Mouse (Mus musculus) thymus, adult 2 months (tissue): Measurements from ENCODE around the gene Ung. TPM values are rescaled to one million over a fixed set of nuclear protein-coding genes. Genes with fewer than 3 reads are reported as not detected.

Experiments used
- DNase-seq: peaks from one replicate; pipeline ENCODE4 v3.0.0; 2021
- H3K27ac ChIP-seq: fragments of 200-500 bp; 2 replicates; pipeline ENCODE4 v1.5.1; 2012; ENCODE audit warnings: low read length, control low read depth; ENCODE audit not compliant: control insufficient read depth, insufficient read depth
- H3K27me3 ChIP-seq: fragments of 200-500 bp; 2 replicates; pipeline ENCODE4 v1.6.1; 2012; ENCODE audit warnings: mild to moderate bottlenecking, low read length, moderate library complexity, mixed read lengths; ENCODE audit not compliant: control insufficient read depth, insufficient read depth
- H3K36me3 ChIP-seq: fragments of 200-500 bp; 2 replicates; pipeline ENCODE4 v1.6.1; 2012; ENCODE audit warnings: mild to moderate bottlenecking, low read length, moderate library complexity; ENCODE audit not compliant: control insufficient read depth, insufficient read depth
- H3K4me1 ChIP-seq: fragments of 200-500 bp; replicated peaks from 2 replicates; pipeline ENCODE4 v1.6.1; 2012; ENCODE audit warnings: low read length; ENCODE audit not compliant: control insufficient read depth, insufficient read depth
- H3K4me3 ChIP-seq: fragments of 200-500 bp; 2 replicates; pipeline ENCODE4 v1.5.1; 2012; ENCODE audit warnings: mild to moderate bottlenecking, low read length, control low read depth, moderate library complexity; ENCODE audit not compliant: control insufficient read depth, insufficient read depth
- CTCF ChIP-seq: fragments of 200-500 bp; IDR thresholded peaks from 2 replicates; pipeline ENCODE4 v1.5.1; 2012; ENCODE audit warnings: mild to moderate bottlenecking, control low read depth, low read length, moderate library complexity, borderline replicate concordance; ENCODE audit not compliant: control insufficient read depth, poor library complexity, insufficient read depth; ENCODE audit errors: extremely low read depth
- POLR2A ChIP-seq: fragments of 200-500 bp; IDR thresholded peaks from 2 replicates; pipeline ENCODE4 v1.6.1; 2012; ENCODE audit warnings: mild to moderate bottlenecking, low read length, control low read depth, moderate library complexity; ENCODE audit not compliant: control insufficient read depth, poor library complexity, insufficient read depth; ENCODE audit errors: extremely low read depth
- WGBS: fragments of 180-500 bp; shearing (Covaris S2); methylation state at CpG from one replicate; pipeline ENCODE4 v1.1.7; 2018; 5-methylcytosine and 5-hydroxymethylcytosine counted together
- polyA plus RNA-seq: library from polyadenylated mRNA; depleted of rRNA; stranded (reverse); fragments of >200 nt; gene quantifications from 2 replicates; pipeline ENCODE4 v1.2.3, GENCODE M21; 2012; rRNA removed

The Ung gene
- polyA plus RNA-seq, 1 experiment: 21.7 TPM

GRCm38 (mm10) chr5:114177966-114178719 is 48.0 kb downstream of the Ung start:
- WGBS: 95% methylated on average over 4 of the region's 4 CpGs
- Histone ChIP-seq H3K4me1 (peaks cover 9% of the 10 kb centered on the region), H3K27ac (no peak overlapping the region), H3K36me3 (no peaks in the 10 kb centered on the region), H3K27me3 (no peaks in the 10 kb centered on the region), H3K4me3 (no peak overlapping the region)
- DNase-seq: no peak
- TF ChIP-seq CTCF (no peak), POLR2A (no peak)

GRCm38 (mm10) chr5:114179541-114179940 is 49.4 kb downstream of the Ung start:
- Histone ChIP-seq H3K4me1 (peaks cover 9% of the 10 kb centered on the region), H3K27ac (no peak overlapping the region), H3K36me3 (no peaks in the 10 kb centered on the region), H3K27me3 (no peaks in the 10 kb centered on the region), H3K4me3 (no peak overlapping the region)
- TF ChIP-seq CTCF (no peak), POLR2A (no peak)
- DNase-seq: no peak
- WGBS: 95% methylated on average over 11 of the region's 11 CpGs

GRCm38 (mm10) chr5:114183493-114183892 is 53.3 kb downstream of the Ung start:
- WGBS: 90% methylated on average over 2 of the region's 2 CpGs
- no peak overlapping the region for H3K27ac ChIP-seq
- TF ChIP-seq POLR2A: no peak
- TF ChIP-seq CTCF: no peak
- H3K4me3 ChIP-seq: no peak overlapping the region
- H3K4me1 ChIP-seq: no peaks in the 10 kb centered on the region
- H3K27me3 ChIP-seq: no peaks in the 10 kb centered on the region
- DNase-seq: no peak
- no peaks in the 10 kb centered on the region for H3K36me3 ChIP-seq

- Histone ChIP-seq H3K27me3 (no peaks in the 10 kb centered on the region), H3K4me1 (no peaks in the 10 kb centered on the region), H3K4me3 (no peak overlapping the region), H3K36me3 (no peaks in the 10 kb centered on the region), H3K27ac (no peak overlapping the region)
- DNase-seq: no peak
- no peak for TF ChIP-seq POLR2A
- TF ChIP-seq CTCF: no peak
- 89% methylated on average over 2 of the region's 2 CpGs for WGBS
Measured at GRCm38 (mm10) chr5:114187108-114187507, 56.9 kb downstream of the Ung start.

Other genes with a start within 250 kb of the Ung start
- gene Coro1c, start 221.6 kb upstream of the Ung start, polyA plus RNA-seq: 67.8 and 78.3 TPM in 2 replicates
- gene Ssh1, start 136.5 kb upstream of the Ung start, polyA plus RNA-seq: 10.7 and 11.6 TPM in 2 replicates
- 0.11 and 0.36 TPM in 2 replicates for gene Dao, start 126.7 kb upstream of the Ung start, polyA plus RNA-seq
- 25.2 and 26.8 TPM in 2 replicates for gene Usp30, start 64.9 kb upstream of the Ung start, polyA plus RNA-seq
- 0.05 TPM in 1 of 2 replicates, not detected in the other for gene Svop, start 38.8 kb upstream of the Ung start, polyA plus RNA-seq
- gene Alkbh2, start 2.2 kb upstream of the Ung start, polyA plus RNA-seq: 10.5 and 14.5 TPM in 2 replicates
- gene Acacb, start 16.1 kb downstream of the Ung start, polyA plus RNA-seq: 20.1 and 24.4 TPM in 2 replicates
- 0.20 and 0.26 TPM in 2 replicates for gene Foxn4, start 143.4 kb downstream of the Ung start, polyA plus RNA-seq
- gene Myo1h, start 158.8 kb downstream of the Ung start, polyA plus RNA-seq: 0.69 and 0.80 TPM in 2 replicates